Mouse (Mus musculus) embryo, embryonic 11.5 days (tissue): ENCODE data around the gene Msgn1.

Source experiments
- DNase-seq: peaks from one replicate; pipeline ENCODE4 v3.0.0-alpha.2; 2012; ENCODE audit warnings: low read depth, low spot score

Msgn1 gene

DNA sequence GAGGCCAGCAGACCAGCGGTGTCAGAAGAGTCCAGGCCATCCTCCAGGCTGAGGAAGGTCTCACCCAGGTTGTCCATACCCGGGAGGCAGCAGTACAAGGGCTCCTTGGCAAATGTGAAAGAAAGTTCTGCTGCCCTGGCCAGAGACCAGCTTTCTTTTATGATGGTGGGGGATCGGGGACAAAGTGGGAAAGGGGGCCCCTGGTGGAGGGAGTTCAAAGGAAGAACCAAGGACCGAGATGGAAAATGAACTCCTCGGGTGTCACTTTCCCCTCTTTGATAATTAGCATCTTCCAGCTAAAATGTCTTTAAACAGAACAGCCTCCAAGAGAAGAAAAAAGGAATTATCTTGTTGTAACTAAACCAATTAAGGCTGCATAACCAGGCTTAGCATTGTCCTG is at the start of gene Msgn1:
Gene Msgn1 (minus strand): TSS at position 101 of the 400 bp plus-strand sequence.
- no peak for DNase-seq

DNA sequence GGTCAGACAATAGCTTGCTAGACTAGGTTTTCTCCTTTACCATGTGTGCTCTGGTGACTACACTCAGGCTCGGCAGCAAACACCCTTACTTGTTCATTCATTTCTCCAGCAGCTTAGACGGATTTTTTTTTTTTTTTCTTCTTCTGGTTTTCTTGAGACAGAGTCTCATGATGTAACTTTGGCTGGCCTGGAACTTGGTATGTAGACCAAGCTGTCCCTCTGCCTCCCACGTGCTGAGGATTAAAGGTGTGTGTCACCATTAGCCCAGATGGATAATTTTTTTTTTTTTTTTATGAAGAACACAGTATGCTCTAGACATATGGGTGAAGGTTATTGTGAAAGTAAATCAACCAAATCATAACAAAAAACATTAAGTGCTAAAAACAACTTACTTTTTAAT is 41.5 kb upstream of the Msgn1 start:
- DNase-seq = no peak

DNA sequence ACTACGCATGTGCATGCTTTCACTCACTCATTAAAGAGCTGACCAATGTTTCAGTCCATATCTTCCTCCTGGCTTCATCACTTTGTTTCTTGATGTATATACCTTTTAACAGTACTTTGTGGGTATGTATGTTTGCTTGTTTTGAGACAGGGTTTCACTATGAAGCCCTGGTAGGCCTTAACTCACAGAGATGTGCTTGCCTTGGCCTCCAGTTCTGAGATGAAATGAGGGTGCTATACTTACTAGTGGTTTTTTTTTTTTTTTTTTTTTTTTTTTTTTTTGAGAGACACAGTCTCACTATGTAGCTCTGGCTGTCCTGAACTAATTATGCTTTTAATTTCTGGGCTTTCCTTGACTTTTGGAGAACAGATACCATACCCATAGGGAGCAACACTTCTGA is 38.7 kb upstream of the Msgn1 start:
- DNase-seq = no peak

DNA sequence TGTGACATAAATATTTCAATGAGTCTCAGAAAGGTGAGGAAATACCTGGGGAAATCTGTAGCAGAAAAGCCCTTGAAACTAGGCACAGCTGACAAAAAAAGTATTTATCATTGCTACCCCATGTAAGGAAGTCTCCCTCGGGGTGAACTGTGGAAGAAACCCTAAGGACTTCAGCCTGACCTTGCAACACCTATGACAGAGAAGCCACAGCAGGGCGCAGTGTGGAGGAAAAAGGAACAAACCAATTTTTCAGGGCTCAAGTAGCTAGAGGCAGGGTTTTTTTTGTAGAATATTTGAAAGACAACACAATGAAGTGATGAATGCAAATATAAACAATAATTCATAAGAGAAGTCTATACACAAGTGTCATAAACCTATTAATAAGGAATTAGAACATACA is 27.2 kb upstream of the Msgn1 start:
- DNase-seq = no peak

DNA sequence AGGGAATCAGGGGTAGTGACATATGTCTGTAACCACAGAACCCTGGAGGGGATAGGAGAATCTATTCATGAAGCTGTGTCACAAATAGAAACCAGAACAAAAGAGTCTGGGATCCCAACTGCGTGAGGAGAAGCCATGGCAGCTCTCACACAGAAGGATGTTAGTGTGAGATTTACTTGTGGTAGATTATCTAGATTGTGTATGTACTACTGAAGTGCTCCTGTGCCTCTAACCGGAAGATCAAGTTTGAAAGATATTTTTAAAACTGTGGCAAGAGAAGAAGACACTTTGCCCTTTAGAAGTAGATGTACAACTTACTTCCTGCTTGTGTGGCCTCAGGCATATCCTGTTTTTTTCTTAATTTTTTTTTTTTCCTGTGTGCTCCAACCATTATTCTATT is 21.5 kb upstream of the Msgn1 start:
- no peak for DNase-seq

DNA sequence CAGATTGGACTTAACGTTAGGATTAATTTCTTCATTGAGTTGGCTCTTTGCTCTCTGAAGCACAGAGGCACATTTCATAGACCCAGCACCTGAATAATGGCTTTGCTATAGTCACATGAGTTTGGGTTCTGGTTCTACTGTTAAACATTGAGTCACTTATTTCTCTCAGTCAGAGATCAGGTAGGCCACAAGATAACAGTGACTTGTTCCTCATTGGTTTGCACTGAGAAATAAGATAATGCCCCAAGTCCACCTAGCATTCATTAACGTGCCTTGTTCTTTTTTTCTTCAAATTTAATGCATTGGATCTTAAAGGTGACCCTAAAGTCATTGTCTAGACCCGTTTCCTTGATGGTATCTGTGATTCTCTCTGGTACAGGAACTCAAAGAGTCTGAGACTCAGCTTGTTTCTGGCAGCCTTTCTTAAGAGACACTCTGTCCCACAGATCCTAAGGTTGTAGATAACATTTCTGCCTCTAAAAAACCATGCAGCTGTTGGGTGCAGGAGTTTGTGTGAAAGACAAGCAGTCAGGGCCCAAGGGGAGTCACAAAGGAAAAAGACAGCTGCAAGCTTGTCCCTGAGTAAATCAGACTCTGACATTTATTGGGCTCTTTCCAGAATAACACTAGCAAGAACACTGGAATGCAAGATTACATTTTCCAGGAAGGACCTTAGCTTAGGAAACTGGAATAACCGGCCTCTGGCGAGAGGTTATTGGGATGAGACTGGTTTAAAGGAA is 17.9 kb upstream of the Msgn1 start:
- DNase-seq = no peak

DNA sequence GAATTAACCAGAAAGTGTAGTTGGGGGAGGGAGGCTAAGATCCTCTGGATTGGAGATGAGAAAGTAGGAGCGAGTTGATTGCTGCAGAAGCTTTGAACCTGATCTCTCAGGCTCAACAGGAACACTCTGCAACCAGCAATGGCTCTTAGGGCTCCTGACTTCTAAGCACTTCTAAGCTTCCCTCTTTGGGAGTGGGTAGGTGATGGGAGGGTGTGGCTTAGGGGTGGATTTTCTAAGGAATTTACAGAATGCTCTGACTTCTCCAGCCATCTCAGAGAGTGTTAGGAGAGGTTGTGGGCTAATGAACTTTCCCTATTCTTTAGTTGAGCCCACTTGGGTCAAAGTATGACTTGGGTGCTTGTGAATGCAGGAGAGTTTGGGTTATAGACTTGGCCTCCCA is 17.4 kb upstream of the Msgn1 start:
- DNase-seq = no peak

DNA sequence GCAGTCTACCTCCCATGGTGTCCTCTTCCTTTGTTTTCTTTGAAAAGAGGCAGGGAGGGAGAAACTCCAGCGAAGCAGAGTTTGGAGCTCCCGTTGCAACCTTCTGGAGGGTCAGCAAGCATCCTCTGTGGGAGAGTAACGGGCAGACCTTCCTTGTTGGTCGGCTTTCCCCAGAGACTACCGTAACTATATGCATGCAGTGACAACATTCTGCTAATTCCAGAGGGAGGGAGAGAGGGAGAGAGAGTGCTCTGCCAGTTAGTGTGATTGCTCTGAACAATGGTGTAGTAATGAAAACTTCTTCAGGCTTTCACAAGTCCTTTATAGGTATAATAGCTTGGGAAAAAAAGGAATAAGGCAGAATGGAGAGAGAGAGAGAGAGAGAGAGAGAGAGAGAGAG is 15.9 kb upstream of the Msgn1 start:
- no peak for DNase-seq

DNA sequence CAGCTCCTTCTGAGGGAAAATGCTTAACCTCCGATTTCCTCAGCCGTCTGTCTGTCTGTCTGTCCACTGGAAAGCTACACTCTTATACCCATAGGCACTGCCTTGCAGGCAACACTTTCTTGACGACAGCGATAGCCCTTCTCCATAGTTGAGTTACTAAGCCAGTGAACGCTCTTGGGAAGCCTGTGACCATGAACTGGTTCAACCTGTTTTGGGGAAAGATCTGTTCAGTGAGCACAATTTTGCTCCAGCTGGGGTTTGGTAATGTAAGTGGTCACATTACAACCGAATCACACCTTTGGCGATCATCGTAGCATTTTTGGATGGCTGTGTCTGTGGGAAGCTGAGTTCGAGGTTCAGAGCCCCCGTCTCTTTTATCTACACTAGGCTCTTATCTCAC is 14.3 kb upstream of the Msgn1 start:
- no peak for DNase-seq

DNA sequence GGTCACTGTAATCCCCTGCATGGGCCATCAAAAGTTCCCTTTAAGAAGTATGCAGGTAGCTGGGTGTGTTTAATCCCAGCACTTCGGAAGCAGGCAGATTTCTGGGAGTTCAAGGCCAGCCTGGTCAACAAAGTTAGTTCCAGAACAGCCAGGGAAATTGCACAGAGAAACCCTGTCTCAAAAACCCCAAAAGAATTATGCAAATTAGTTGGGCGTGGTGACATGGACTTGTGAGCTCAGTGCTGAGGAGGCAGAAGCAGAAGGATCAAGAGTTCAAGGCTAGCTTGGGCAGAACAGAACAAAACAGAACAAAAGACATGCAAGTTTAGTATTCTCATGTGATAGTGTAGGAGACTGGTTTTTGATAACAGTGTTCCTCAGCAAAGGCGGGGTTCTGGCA is 13.8 kb upstream of the Msgn1 start:
- no peak for DNase-seq

DNA sequence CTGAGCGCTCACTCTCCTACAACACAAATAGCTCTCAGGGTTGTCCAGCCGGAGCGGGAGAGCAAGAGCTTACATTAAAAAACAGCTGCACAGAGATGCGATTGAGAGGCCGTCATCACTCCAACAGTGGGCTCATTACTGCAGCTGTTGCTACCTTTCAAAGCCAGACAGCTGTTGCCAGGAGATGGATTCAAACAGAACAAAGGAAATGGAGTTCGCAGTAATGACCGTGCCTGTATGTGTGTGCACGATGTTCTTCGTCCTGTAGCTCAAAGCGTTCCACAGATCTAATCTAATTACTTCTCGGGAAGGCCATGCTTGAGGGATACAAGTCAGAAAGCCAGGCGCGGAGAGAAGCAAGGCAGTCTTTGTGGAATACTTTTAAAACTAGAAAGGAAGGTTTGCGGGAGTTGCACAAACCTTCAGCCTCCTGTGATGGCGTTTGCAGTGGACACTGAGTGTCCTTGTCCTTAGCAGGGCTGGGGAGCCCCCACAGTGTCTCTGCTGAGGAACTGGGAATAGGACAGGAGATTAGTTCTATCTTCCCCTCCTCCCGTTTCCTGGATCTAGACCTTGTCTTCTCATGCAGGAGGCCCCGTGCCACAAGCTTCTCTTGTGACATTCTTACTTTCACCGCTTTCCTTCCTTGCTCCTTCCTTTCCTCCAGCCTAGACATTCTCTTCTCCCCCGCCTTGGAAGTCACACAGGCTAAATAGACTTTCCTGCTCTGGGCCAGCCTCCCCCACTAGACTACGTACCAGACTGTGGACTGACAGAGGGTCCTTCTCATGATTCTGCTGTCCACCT is 13.0 kb upstream of the Msgn1 start:
- peak; percentile 26 for DNase-seq

DNA sequence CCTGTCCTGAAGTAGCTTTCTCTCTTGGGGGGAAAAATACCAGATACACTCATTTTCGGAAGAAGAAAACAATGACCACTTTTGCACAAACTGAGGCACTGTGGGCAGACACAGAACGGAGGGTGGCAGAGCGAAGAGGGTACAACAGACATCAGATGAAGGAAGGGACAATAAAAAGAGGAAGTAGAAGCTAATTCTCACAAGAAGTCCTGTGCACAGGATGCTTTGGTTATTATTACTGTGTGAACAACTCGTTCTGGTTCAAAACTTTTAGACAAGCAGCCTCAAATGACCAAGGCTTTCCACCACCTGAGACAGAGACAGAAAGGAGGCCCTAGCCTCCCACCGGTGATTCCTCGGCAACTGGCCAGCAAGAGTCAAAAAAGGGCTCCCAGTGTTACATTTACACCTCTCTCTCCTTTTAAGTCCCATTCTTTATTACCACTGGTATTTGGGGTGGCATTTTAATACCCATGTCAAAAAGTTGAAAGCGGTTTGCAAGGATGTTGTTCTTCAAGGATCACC is 9.0 kb upstream of the Msgn1 start:
- DNase-seq = no peak

DNA sequence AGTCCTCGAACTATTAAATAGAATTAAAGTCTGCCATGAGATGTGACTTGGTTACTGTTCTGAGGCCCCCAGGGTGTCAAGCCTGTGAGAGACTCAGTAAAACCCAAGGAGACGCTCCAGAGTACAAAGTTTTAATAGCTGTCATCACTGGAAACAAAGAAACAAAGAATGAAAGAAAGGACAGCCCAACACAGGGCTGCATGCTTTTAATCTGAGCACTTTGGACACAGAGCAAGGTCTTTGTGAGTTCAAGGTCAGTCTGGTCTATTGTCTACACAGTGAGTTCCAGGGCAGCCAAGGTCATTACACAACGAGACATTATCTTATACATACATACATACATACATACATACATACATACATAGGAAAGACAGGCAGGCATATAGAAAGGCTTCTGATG is 7.7 kb upstream of the Msgn1 start:
- no peak for DNase-seq

DNA sequence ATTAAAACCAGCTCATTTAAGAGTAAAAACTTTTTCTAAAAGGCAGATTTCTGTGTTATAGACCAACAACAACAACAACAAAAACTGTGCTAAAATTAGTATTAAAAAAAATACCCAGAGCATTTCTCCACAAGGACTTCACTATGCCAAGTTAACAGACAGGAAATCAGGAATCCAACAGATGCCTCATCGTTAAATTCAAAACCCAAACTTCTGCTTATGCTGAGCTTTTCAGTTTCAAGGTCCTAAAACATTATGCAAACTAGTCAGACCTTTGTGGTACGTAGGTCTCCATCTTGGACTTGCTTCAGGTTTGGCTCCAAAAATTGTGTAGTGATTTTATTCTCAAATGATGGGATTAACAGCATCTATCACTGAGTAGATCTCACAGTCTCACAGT is 6.8 kb upstream of the Msgn1 start:
- no peak for DNase-seq

DNA sequence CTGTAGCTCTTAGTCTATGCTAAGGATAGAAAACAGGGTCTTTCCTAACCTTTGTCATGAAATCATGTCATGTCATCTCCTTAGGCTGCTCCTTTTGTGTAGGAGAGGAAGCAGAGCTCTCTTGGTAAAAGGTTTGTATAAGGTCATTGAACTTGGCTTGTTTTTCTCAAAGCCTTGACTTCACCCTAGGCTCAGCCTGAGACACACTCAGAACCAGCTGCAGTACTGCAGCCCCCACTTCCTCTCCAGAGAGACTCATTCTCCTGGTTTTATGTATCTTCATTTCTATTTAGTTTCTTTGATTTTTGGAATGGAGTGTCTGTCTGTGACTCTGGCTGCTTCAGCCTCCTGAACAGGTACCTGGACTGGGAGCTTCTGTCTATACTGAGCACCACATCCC is 6.0 kb upstream of the Msgn1 start:
- DNase-seq = no peak

DNA sequence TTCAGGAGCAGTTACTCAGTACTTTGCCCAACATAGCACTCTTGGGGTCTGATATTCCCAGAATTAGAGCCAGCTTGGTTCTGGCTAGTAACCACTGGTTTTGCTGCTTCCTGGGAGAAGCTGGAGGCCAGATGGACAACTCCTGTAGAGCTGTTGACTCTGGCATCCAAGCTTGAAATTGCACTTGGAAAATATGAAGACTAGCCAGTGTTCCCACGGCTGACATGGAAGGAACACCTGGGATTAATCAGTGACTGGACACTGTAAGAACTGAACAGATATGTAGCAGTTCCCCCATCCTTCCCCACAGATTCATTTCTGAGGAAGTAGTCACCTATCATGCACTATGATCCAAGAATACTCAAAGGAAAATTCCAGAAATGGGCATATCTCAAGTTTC is 4.1 kb upstream of the Msgn1 start:
- DNase-seq = no peak

DNA sequence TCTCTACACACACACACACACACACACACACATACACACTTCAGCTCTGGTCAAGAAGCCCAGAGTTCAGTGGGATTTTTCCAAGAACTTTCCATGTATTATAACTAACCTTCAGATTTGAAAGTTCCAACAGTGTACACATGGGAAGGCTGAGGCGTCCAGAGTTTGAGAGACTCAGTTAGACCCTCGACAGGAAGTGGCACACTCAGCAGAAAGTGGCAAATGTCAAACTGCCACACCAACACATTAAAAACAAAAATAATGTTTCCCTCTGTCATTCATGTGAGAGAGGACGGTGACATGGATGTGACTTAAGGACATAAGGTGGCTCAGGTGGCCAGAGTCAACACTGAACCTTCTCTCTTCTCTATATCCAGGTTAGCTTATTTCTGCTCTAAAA is 1.6 kb upstream of the Msgn1 start:
- DNase-seq = no peak

DNA sequence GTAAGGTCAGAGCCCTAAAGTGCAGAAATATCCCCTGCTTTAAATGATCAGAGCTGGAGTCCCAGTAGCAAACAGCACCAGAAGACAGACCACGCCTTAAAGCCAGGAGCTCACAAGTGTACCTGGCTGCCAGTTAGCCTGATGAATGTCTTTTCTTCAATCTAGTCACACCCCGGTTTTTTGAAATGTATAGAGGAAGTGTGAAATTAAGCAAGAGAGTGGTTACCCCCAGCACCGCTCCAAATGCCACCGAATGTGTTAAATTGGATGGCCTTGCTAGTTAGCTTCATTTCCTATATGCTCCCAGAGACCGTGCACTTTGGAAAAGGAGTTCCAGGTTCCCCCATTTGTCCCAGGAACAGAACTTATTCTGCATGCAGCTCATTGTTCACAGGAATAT is 864 bp upstream of the Msgn1 start:
- DNase-seq = no peak

DNA sequence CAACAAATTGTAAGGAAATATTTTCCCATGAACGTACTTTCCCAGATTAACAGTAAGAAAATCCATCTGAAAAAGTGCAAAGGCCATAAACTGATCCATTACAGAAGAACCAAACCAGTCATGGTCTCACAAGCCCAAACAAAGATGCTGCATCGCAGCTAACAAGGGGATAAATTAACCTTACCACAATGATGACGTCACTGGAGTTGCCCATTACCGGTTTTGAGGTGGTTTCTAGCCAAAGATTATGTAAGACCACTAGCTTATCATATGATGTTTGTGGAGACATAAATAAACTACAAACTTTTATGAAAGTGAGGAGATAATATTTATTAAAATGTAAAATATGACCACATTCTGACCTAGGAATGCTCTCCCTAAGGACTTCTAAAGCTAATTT is 2.5 kb downstream of the Msgn1 start:
- DNase-seq = no peak

DNA sequence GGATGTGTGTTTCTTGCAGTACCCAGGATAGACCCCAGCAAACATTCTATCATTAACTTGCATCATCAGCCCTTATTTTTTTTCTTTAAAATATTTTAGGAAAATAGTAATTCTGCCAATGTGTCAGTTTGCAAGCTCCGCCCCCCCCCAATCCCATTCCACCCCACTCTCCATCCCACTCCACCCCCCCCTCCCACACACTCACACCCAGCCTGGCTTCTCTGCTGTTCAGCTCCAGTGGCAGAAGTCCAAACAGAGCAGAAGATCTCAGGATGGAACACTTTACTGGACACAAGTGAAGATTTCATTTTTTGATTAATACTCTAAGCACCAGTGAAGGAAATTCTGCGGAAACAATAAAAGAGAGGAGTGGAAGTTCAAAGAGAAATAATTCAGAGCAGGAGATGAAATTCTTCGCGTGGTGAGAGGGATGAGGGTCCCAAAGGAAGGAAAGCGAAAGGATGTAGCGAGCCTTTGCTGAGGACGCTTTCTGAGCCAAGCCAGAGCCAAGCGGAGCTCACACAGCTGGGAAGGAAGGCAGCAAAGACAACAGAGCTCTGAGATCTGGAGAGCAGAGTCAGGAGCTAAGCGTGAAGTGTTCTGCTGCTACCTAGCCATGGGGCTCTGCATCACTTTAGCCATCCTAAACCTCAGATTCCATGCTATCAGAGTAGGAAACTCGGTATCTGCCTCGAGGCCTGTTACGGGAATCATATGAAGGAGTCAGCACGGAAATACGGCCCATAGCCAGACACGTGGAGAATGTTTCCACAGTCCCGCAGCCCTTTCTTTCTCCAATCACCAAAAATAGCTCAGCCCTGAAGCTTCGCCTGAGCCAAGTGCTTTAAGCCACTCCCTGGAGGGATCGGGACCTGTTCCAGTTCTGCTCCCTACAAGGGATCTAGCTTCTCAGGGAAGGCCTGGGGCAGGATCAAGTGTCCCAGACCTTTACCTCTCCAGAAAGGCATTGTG is 4.8 kb downstream of the Msgn1 start:
- DNase-seq = no peak

DNA sequence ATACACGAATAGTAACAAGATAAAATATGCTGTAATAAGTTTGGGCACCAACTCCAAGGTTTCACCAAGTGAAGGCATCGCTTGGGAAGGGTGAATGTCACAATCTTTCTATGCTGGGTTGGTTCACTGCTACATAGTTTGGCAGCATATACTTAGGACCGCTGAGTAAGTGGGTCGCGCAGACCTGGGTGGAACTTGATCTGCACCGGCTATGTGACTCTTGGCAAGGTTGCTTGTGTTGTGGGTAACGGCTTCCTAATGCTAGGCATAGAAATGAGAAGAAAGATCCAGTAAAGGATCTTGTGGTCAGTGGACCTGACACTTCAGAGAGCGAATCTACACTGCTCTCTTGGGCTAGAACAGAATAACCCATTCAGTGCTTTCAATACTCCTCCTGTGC is 6.3 kb downstream of the Msgn1 start:
- no peak for DNase-seq

DNA sequence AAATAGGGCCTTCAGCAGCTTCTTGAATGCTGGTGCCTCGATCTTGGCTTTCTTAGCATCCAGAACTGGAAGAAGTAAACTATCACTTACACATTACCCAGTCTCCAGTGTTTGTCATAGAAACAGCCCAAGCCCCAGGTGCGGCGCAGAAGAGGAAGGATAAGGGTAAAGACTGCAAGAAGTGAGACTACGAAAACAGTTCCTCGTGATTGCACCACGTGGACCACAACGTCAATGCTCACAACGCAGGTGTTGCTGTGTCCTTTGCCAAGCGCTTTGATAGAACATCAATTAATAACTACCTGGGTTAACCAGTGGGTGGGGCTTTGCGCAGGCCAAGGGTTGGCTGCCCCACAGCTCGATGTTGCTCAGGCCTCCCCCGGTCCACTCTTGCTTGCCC is 8.1 kb downstream of the Msgn1 start:
- no peak for DNase-seq
